Mouse (Mus musculus) layer of hippocampus, adult 2 months (tissue): Measurements from ENCODE around the gene Arnt. TPM values are rescaled to one million over a fixed set of nuclear protein-coding genes. Genes with fewer than 3 reads are reported as not detected.
"Not testable (repeated sequence)": the region's sequence is repeated elsewhere in the genome, so short reads cannot be mapped to it uniquely, and the experiment has no call there.

Source experiments
- DNase-seq, 2 experiments: peaks; one replicate each; pipeline ENCODE4 v3.0.0; 2022; ENCODE audit warnings: low spot score in 2 of 2
- H3K27ac ChIP-seq: fragments of 200-600 bp; 2 replicates; pipeline ENCODE4 v1.8.1; 2022
- H3K4me3 ChIP-seq: fragments of 200-600 bp; 2 replicates; pipeline ENCODE4 v1.8.1; 2022; ENCODE audit warnings: mild to moderate bottlenecking
- CTCF ChIP-seq: fragments of 200-600 bp; conservative IDR thresholded peaks from 2 replicates; pipeline ENCODE4 v1.8.1; 2022; ENCODE audit warnings: antibody characterized with exemption, mild to moderate bottlenecking, moderate library complexity
- long read RNA-seq, 2 experiments: library from polyadenylated mRNA; stranded (forward); transcript quantifications; one replicate each; pipeline ENCODE4 v2.0.0; 2021; ENCODE audit warnings: borderline mapping rate in 2 of 2
- total RNA-seq, 2 experiments: library from RNA; stranded (reverse); gene quantifications; 2 replicates each; pipeline ENCODE4 v1.2.3; 2021

Gene Arnt
- total RNA-seq: 10 to 100 TPM; 36.0 to 45.1 TPM
- long read RNA-seq, experiment 1, full-length matches to known transcripts: 2 of 8 reads
- long read RNA-seq, experiment 1, partial matches to known transcripts: 4 of 8 reads
- long read RNA-seq, experiment 1, other reads (novel, unspliced or antisense): 2 of 8 reads
- long read RNA-seq, experiment 2, full-length matches to known transcripts: 3 of 9 reads
- long read RNA-seq, experiment 2, partial matches to known transcripts: 1 of 9 reads
- long read RNA-seq, experiment 2, other reads (novel, unspliced or antisense): 5 of 9 reads

DNA sequence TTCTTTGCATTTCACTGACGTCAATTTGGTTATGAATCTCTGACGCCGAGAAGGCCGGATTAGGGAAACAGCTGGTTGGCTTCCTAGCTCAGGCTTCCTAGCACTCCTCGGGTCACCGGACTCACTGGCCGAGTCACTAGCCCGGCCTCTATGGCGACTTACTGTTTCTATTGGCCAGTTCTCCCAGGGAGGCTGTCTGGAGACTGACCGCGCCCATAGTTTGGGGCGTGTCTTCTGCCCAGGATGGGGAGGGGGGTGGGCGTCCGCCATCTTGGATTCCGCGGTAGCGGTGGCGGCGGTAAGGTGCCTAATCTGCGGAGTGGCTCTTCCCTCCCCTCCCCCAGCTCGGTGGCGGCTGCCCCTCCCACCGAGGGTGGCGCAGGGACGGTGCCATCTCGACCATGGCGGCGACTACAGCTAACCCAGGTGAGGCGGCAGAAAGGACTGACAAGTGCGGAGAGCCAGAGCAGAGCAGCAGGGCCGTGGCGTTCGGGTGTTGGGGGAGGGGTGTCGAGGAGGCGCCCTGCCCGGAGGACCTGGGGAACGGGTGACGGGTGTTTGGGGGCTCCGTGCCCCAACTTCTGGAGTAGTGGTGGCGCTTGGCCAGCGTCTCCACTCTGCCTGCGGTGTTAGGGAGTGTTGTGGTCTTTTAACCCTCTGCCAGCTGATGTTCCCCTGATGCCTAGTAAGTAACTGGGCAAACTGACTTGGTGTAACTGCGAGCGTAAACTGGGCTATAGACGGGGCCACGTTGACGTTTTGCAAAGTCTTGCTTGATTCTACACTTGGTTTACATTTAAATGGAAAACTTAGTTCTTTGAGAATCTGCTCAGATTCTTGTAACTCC is at the start of gene Arnt:
Gene Arnt (plus strand): TSS at position 253 of the 847 bp plus-strand sequence.
- TF ChIP-seq CTCF: no peak
- peak; percentile 84 to 93 for DNase-seq
- H3K4me3 ChIP-seq: peak within 1 kb of the TSS; percentile 98
- H3K27ac ChIP-seq: peak within 1 kb of the TSS; percentile 93

DNA sequence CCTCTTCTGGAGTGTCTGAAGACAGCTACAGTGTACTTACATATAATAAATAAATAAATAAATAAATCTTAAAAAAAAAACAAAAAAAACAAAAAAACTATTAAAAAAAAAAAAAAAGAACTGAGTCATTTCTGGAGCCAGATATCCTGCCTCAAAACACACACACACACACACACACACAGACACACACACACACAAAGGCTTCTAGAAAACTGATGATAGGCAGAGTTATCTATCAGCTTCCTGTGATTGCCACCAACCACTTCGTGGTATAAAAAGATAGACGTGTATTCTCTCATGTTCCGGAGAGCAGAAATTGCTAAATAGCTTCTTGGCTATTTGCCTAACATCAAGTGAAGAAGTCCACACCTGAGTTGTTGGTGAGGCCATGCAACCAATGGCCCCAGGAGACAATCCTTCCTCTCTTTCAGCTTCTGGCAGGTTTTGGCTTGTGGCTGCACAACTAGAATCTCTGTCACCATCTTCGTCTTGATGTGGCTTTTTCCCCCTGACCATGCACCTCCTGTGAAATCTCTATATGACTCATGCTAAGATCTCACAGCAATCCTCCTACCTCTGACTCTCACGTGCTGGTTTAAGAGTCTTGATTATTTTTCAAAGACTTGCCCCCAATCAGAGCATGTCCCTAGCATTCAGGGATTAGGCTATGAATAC is 48.6 kb upstream of the Arnt start:
- Histone ChIP-seq H3K27ac (no peak overlapping the region), H3K4me3 (no peak overlapping the region)
- TF ChIP-seq CTCF: no peak
- no peak for DNase-seq

DNA sequence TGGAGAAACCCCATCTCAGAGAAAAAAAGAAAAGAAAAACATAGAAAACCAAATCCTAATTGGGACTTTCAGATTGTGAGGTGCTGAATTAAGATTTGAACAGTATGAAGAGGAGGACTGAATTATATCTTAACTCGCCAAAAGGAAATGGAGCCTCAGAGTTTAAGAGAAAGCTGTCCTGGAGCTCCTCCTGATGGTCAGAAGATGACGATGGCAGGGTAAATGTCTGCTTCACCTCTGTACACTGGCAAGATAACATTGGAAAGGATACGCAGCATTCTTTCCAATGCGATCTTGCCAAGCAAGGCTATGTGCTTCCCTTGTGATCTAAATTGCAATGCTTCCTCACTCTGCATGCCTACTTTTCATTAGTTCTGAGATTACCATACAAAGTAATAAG is 39.8 kb upstream of the Arnt start:
- TF ChIP-seq CTCF: peak; percentile 59
- H3K4me3 ChIP-seq: no peak overlapping the region
- no peak overlapping the region for H3K27ac ChIP-seq
- no peak for DNase-seq

DNA sequence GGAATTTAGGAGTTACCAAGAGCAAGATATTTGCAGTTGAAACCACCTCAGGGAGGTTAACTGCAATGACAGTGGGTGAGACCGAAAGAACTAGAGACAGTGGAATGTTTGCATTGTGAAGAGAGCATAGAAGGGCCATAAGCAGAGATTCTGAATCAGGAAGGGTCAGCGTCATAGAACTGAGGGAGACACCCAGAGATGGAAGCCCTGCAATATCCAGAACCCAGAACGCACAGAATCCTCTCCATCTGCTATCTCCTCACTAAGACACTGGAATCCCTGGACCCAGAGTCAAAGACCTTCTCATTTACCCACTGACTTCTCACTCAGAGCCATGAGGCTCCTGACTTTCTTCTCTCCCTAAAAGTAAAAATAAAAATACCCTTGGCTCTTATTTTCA is 31.4 kb upstream of the Arnt start, which contains the start of gene 4930558C23Rik:
Gene 4930558C23Rik (minus strand): TSS at position 101 of the 400 bp plus-strand sequence.
- no peak for TF ChIP-seq CTCF
- no peak for DNase-seq
- Histone ChIP-seq H3K4me3 (no peak within 1 kb of the TSS), H3K27ac (no peak within 1 kb of the TSS)

DNA sequence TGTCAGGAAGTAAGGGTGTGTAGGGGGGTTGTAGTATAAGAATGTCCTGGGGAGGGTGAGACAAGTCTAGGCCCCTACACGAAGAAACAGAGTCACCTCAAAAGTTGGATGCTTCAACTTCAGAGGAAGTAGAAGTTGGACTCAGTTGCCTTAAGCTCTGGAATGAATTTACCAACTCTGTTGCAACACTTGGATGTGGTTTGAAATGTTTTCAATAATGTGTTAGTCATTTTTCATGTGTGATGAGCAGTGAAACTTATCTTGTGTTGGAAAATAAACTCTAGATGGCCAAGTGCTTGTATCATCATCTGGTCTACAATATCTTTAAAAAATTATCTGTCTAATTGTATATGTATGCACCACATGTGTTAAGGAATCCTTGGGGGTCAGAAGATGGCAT is 26.5 kb upstream of the Arnt start:
- H3K27ac ChIP-seq: no peak overlapping the region
- TF ChIP-seq CTCF: no peak

DNA sequence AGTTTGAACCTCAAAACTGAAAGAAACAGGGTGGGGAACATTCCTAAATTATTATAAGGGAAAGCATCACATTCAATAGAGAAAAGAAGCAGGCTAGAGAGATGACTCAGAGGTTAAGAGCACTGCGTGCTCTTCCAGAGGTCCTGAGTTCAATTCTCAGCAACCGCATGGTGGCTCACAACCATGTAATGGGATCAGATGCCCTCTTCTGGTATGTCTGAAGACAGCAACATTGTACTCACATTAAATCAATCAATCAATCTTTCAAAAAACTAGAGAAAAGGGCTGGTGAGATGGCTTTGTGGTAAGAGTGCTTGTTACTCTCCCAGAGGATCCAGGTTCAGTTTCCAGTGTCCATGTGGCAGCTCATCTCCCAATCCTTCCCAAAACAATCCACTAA is 25.3 kb upstream of the Arnt start:
- H3K27ac ChIP-seq: no peak overlapping the region
- 0 out of 2 replicates have a peak, but pooled peaks have one; percentile 17 for TF ChIP-seq CTCF
- H3K4me3 ChIP-seq: no peak overlapping the region
- DNase-seq: no peak

More for the DNA sequence above, 26.5 kb upstream of the Arnt start:
- no peak overlapping the region for H3K4me3 ChIP-seq
- DNase-seq: no peak

DNA sequence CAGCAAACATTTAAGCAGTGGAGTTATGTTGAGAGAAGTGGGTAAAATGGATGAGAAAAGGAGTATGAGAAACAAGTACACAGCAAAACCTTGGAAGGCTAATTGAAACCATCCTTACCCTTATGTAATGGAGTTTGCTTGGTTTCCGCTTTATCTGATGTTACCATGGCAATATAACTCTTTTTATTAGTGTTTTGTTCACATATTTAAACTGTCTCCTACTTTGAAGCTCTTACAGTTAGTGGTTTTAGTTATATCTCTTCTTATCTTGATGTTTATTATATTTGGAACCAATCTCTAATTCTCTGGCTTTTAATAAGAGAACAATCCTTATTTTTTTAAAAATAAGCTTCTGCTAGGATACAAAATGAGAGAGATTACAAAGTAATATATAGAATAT is 21.9 kb upstream of the Arnt start:
- H3K4me3 ChIP-seq: no peak overlapping the region
- no peak for TF ChIP-seq CTCF
- H3K27ac ChIP-seq: no peak overlapping the region
- DNase-seq: no peak

DNA sequence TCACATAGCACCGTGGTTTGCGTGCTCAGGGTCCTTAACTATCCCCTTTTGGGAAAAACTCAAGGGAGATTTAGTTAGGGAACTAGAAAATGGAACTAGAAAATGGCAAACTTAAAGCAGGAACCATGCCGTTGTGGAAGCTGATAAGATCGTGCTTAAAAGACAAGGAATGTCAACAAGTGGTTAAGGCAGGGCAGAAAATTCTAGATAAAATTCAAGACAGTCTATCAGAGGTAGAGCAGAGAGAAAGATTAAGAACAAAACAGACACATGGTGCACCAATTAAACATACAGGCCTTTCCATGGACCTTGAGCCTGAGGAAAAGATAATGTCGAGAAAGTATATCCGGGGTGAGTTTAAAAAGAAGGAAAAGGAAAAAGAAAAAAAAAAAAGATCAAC is 16.3 kb upstream of the Arnt start:
- TF ChIP-seq CTCF: no peak
- Histone ChIP-seq H3K27ac (no peak overlapping the region), H3K4me3 (no peak overlapping the region)
- DNase-seq: no peak

DNA sequence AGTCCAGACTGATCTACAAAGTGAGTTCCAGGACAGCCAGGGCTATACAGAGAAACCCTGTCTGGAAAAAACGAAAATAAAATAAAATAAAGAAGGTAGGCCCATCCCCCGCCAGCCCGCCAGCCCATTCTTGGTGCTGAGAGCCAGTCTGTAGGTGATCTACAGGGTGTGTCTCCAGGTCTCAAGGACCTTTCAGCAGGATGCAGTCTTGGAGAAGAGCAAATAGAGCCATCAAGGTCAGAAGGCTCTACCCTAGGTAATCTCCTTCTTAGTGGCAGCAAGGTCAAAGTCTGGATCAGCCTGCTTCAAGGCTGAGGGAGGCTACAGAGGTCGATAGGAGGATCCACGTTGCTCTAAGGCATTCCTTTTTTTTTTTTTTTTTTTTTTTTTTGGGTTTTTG is 7.7 kb upstream of the Arnt start:
- not testable (repeated sequence) for DNase-seq, H3K4me3 ChIP-seq, H3K27ac ChIP-seq

DNA sequence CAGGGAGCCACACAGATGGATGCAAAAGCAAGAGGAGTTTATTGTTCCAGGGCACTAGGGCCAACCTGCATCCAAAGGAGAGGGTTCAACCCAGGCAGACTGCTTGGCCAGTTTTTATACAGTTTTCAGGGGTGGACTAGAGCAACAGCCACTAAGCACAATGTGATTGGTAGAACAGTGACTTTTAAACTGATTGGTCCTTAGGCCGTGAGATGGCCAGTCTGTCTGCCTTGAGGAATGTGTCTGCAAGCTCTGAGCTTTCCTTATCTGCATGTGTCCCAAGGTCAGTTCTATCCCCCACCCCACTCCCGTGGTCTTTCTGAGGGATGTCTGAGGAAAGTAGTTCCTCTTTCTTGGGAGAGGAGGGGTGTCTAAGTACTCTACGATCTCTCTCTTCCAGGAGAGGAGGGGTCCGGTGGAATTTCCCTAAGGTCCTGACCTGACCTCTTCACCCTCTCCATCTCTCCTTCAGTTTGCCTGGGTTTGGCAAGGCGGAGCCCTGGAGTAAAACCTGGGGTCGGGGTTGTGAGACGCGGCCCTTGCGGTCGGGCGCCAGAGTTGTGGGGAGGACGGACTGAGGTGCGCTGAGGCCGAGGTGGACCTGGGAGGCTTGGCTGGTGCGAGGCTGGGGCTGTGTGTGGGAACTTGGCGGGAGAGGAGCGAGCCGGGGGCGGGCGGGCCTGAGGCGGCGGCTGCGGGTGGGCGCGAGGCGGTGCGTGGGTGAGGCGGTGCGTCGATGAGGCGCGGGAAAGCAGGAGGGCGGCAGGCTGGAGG is 6.9 kb upstream of the Arnt start:
- not testable (repeated sequence) for H3K27ac ChIP-seq, DNase-seq
- peak overlapping the region; percentile 49 for H3K4me3 ChIP-seq

DNA sequence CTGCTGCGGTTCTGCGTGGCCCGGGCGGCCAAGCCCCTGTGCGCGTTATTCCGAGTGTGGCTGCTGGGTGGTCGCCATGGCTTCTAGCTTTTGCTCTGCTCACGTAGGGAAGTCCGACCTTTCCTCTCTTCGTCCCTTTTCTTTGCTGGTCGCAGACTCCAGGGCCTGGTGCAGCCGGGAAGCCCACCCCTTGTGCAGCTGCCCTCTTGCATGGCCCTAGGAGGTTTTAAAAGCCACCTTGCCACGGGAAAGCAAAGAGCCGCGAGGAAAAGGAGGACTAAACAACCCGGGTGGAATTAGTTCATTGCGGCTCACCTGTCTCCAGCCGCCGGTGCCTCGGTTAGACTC is 6.3 kb upstream of the Arnt start:
- peak overlapping the region; percentile 49 for H3K4me3 ChIP-seq
- DNase-seq, H3K27ac ChIP-seq: not testable (repeated sequence)

DNA sequence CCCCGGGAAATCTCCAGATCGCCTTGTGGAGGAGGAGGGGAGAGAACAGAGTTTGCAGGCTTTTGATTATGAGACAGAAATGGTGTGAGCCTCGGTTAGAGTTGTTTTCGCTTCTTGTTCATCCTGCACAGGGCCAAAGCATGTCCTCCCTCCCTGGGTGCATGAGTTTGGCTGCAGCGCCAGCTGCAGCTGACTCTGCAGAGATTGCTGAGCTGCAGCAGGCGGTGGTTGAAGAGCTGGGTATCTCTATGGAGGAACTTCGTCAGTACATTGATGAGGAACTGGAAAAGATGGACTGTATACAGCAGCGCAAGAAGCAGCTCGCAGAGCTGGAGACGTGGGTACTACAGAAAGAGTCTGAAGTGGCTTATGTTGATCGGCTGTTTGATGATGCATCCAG is 5.8 kb upstream of the Arnt start:
- not testable (repeated sequence) for DNase-seq, H3K4me3 ChIP-seq

More for the DNA sequence above, 5.8 kb upstream of the Arnt start:
- H3K27ac ChIP-seq: not testable (repeated sequence)
